Comparison of ENCODE assay signal across 8 mouse cellular contexts in the genomic region with DNA sequence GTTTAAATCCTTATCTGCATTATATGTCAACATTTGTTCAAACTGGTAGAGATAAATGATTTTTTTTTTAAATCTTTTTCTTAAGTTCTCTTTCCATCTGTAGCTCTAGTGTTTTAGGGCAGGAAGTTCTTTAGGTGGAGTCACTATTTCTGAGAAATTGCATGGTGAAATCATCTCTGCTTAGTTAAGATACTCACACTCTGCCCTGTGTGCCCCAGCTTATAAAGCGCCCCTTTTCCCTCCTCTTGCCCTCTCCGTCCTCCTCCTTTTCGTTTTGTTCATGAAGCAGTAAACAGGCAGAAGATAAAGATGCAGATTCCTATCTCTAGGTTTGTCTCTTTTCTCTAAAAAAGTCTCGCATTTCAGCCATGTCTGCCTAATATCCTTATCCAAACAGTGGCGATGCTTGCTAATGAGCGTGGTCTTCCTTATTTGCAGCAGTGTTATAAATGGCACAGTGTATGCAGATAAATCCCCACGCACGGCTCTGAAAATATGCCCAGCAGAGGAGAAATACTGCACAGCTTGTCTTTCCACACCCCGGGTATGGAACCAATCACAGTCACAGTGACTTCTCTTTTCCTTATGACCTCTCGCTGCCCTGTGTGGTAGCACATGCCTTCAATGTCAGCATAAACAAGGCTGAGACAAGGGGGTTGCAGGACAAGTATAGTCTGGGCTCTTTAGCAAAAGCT.
DNase-seq lines count a peak whose midpoint lies in the region; ATAC-seq and TF ChIP-seq lines count a peak whose summit lies in the region.

No protein-coding gene starts in this region.

- H3K27ac ChIP-seq in hindbrain, embryonic 11.5 days (ENCODE audit: low read depth, low read length), result peak overlapping the region; percentile 92
- no peak overlapping the region for H3K27ac ChIP-seq in liver, postnatal 0 days (ENCODE audit: low read depth)
- H3K27ac ChIP-seq in stomach, embryonic 15.5 days, result no peak overlapping the region

- no peak overlapping the region for H3K4me3 ChIP-seq in hindbrain, embryonic 11.5 days (ENCODE audit: low read depth, low read length)
- H3K4me3 ChIP-seq in liver, postnatal 0 days (ENCODE audit: low read depth, low read length), result 0 out of 2 replicates have a peak overlapping the region, but pooled peaks have one; percentile 13
- peak overlapping the region; percentile 27 for H3K4me3 ChIP-seq in stomach, embryonic 15.5 days (replicated peaks)

- no peaks in the 10 kb centered on the region for H3K27me3 ChIP-seq in hindbrain, embryonic 11.5 days (ENCODE audit: control insufficient read depth, insufficient read depth, low read length)
- H3K27me3 ChIP-seq in liver, postnatal 0 days (ENCODE audit: insufficient read depth, low read length), result no peaks in the 10 kb centered on the region
- no peaks in the 10 kb centered on the region for H3K27me3 ChIP-seq in stomach, embryonic 15.5 days (replicated peaks)

- TF ChIP-seq EP300 in liver, postnatal 0 days (IDR thresholded peaks at IDR 0.05; ENCODE audit: low read depth), result no peak

- peak overlapping the region; percentile 25; the same call in 1 of the 2 replicates for H3K9ac ChIP-seq in hindbrain, embryonic 11.5 days (ENCODE audit: low read depth, low read length)
- no peak overlapping the region for H3K9ac ChIP-seq in liver, postnatal 0 days (replicated peaks)
- no peak overlapping the region for H3K9ac ChIP-seq in stomach, embryonic 15.5 days

- H3K4me2 ChIP-seq in hindbrain, embryonic 11.5 days (replicated peaks; ENCODE audit: low read depth, low read length), result peak overlapping the region; percentile 30
- H3K4me2 ChIP-seq in liver, postnatal 0 days (ENCODE audit: low read depth, low read length), result 0 out of 2 replicates have a peak overlapping the region, but pooled peaks have one; percentile 22
- peak overlapping the region; percentile 53 for H3K4me2 ChIP-seq in stomach, embryonic 15.5 days

- peak; percentile 42 for DNase-seq in right cerebral cortex, adult 18-20 months
- no peak for DNase-seq in right cerebral cortex, postnatal 4 days
- DNase-seq in hindbrain, embryonic 11.5 days (ENCODE audit: low spot score), result peak; percentile 51
- DNase-seq in liver, postnatal 0 days, result no peak
- DNase-seq in thymus, postnatal 4 days, result no peak
- no peak for DNase-seq in testis, postnatal 10 days (ENCODE audit: low spot score)

- H3K36me3 ChIP-seq in hindbrain, embryonic 11.5 days (ENCODE audit: control insufficient read depth, insufficient read depth, low read length), result no peaks in the 10 kb centered on the region
- no peaks in the 10 kb centered on the region for H3K36me3 ChIP-seq in liver, postnatal 0 days (replicated peaks; ENCODE audit: insufficient read depth, low read length)
- no peaks in the 10 kb centered on the region for H3K36me3 ChIP-seq in stomach, embryonic 15.5 days

- 18% methylated on average over 10 of the region's 10 CpGs for WGBS in hindbrain, embryonic 11.5 days
- 34% methylated on average over 10 of the region's 10 CpGs for WGBS in liver, postnatal 0 days (ENCODE audit: insufficient replicate concordance)
- WGBS in stomach, embryonic 15.5 days, result 15% methylated on average over 10 of the region's 10 CpGs

- ATAC-seq in hindbrain, embryonic 11.5 days (ENCODE audit: low FRiP score), result peak; percentile 25; the same call in 1 of the 2 replicates
- no peak for ATAC-seq in liver, postnatal 0 days
- ATAC-seq in stomach, embryonic 15.5 days (ENCODE audit: insufficient read depth, low FRiP score, low read depth), result no peak; the same call in 1 of the 2 replicates
- ATAC-seq in megakaryocyte, adult 5-6 weeks (ENCODE audit: poor library complexity, severe bottlenecking), result no peak

- no peaks in the 10 kb centered on the region for H3K9me3 ChIP-seq in hindbrain, embryonic 11.5 days (ENCODE audit: control insufficient read depth, low read length)
- H3K9me3 ChIP-seq in liver, postnatal 0 days (ENCODE audit: low read length), result no peaks in the 10 kb centered on the region
- H3K9me3 ChIP-seq in stomach, embryonic 15.5 days, result no peaks in the 10 kb centered on the region

- no peak for TF ChIP-seq CTCF in liver, postnatal 0 days (IDR thresholded peaks at IDR 0.05; ENCODE audit: low read depth)

- H3K4me1 ChIP-seq in hindbrain, embryonic 11.5 days (replicated peaks; ENCODE audit: control insufficient read depth, insufficient read depth, low read length), result no peaks in the 10 kb centered on the region; the same call in 1 of the 2 replicates
- H3K4me1 ChIP-seq in liver, postnatal 0 days (ENCODE audit: insufficient read depth), result no peaks in the 10 kb centered on the region
- peaks cover 7% of the 10 kb centered on the region; the same call in 1 of the 2 replicates for H3K4me1 ChIP-seq in stomach, embryonic 15.5 days

Comparison
In these comparisons a context has a peak if more than half of its experiments do, and no peak if none do; other contexts are left out.
1. DNase-seq: peak in right cerebral cortex, adult 18-20 months (single experiment) and hindbrain, embryonic 11.5 days (single experiment); none in right cerebral cortex, postnatal 4 days (single experiment), liver, postnatal 0 days (single experiment), thymus, postnatal 4 days (single experiment) and testis, postnatal 10 days (single experiment).
2. Peak in every context shown above with its lines, with median percentiles within 50 percentile points of each other: H3K4me2 ChIP-seq.